Mouse (Mus musculus) CH12.LX (cell line): Measurements from ENCODE around the gene Pbx1.

Source experiments
- CTCF ChIP-seq, 2 experiments: IDR thresholded peaks in 1 of 2; conservative IDR thresholded peaks in 1 of 2; 2 replicates each; pipeline ENCODE4 v1.5.1; 2011 to 2012; ENCODE audit warnings: low read depth in 2 of 2, low read length in 2 of 2, improper control_type of control experiment in 1 of 2, inconsistent platforms in 1 of 2, mild to moderate bottlenecking in 1 of 2, moderate library complexity in 1 of 2
- MXI1 ChIP-seq: IDR thresholded peaks from 2 replicates; pipeline ENCODE4 v1.6.1; 2011; ENCODE audit warnings: mild to moderate bottlenecking, low read depth, low read length, improper control_type of control experiment
- POLR2A ChIP-seq: IDR thresholded peaks from 2 replicates; pipeline ENCODE4 v1.6.1; 2011; ENCODE audit warnings: low read depth, mild to moderate bottlenecking, improper control_type of control experiment, low read length
- USF1 ChIP-seq: IDR thresholded peaks from 2 replicates; pipeline ENCODE4 v1.6.1; 2014; ENCODE audit warnings: low read depth, mild to moderate bottlenecking, inconsistent platforms, low read length, improper control_type of control experiment

DNA sequence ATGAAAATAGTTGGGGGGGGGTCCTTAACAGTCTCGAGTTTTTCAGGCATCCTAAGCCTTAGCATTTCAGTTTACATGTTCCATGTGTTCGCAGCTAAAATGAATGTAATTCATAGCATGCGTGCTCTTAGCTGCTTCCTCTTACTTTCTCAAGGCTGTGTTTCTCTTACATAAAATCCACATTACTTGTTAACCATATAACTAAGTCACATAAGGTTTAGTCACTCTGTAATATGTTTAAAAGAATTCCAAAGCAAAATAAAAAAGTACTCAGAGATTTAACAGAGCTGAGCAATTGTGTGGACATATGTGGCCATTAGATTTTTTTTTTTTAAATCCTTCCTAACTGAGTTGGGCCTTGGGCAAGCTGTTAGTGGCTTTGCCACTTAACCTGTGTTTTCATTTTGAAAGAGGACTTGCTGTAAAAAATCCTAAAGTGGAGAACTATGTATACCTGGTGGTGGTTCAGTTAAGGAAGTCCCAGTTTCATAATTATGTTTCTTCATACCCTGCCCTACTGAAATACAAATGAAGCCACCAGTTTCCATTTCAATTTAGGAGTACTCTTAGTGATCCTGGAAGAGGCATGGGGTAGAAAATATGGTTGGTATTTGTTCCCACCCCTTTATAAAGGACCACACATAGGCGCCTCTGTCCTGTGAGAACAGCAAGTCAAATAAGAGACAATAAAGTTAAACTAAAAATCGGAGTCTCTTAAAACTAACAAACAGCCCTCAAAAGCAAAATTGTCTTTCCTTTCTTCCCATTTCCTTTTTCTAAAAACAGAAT is 2.0 kb downstream of the Pbx1 start:
- no peak for TF ChIP-seq CTCF (conservative IDR thresholded peaks at IDR 0.05 in 1 of 2, IDR thresholded peaks at IDR 0.05 in 1 of 2; ENCODE audit: low read depth in 2 of 2, low read length in 2 of 2)
- no peak for TF ChIP-seq USF1
- TF ChIP-seq MXI1: no peak
- TF ChIP-seq POLR2A: no peak
